Mouse (Mus musculus): Measurements from ENCODE around the gene Tceal8. TPM values are rescaled to one million over a fixed set of nuclear protein-coding genes. Genes with fewer than 3 reads are reported as not detected.
"Not testable (repeated sequence)": the region's sequence is repeated elsewhere in the genome, so short reads cannot be mapped to it uniquely, and the experiment has no call there.

Gene Tceal8
- polyA plus RNA-seq (2012; rRNA removed): 63.0 and 64.1 TPM in 2 replicates

DNA sequence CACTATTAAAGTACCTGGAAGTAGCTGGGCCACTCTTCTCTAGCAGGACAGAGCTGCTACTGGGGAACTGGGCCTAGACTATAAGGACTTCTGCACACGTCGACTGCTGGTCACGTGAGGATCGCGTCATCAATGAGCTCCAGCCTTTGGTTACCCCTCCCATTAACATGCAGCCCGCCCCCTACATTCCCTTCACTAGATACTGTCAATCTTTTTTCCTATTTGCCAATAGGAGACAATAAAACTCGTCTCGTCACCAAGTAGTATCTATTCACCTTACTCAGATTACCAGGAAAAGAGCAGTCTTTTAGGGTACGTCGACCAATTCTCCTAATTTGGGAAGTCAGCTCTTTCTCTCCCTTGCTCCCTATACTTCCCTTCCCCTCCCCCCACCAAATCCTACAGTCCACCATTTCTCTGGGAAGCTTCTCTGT is at the start of gene Tceal8:
TSS of gene Tceal8 (minus strand) at position 225 of the 434 bp plus-strand sequence.
- Histone ChIP-seq H3K4me3 (ENCODE audit: insufficient read depth, low read length) (peak within 1 kb of the TSS; percentile 78), H3K27ac (ENCODE audit: insufficient read depth, low read length) (peak within 1 kb of the TSS; percentile 64), H3K4me1 (ENCODE audit: control insufficient read depth, insufficient read depth, low read length) (no peaks in the 10 kb centered on the region)
- TF ChIP-seq CTCF (IDR thresholded peaks at IDR 0.05; ENCODE audit: extremely low read depth, insufficient read depth, low read length) (no peak), POLR2A (IDR thresholded peaks at IDR 0.05; ENCODE audit: extremely low read depth, insufficient read depth, low read length) (peak; percentile 94)

- Histone ChIP-seq H3K4me1 (ENCODE audit: control insufficient read depth, insufficient read depth, low read length) (no peaks in the 10 kb centered on the region), H3K4me3 (ENCODE audit: insufficient read depth, low read length) (no peak overlapping the region)
- TF ChIP-seq CTCF (IDR thresholded peaks at IDR 0.05; ENCODE audit: extremely low read depth, insufficient read depth, low read length) (no peak), POLR2A (IDR thresholded peaks at IDR 0.05; ENCODE audit: extremely low read depth, insufficient read depth, low read length) (no peak)
These were observed 44.2 kb upstream of the Tceal8 start for GRCm38 (mm10) chrX:136216303-136216702.

GRCm38 (mm10) chrX:136214729-136215677 is 42.9 kb upstream of the Tceal8 start, which contains the start of the genes Tceal7 and Bex1:
Tceal7 (plus strand) TSS chrX:136214779.
Bex1 (minus strand) TSS chrX:136215513.
- H3K4me3 ChIP-seq (ENCODE audit: insufficient read depth, low read length): peak within 1 kb of the TSS; percentile 57
- not testable (repeated sequence) for H3K4me1 ChIP-seq (ENCODE audit: control insufficient read depth, insufficient read depth, low read length); H3K27ac ChIP-seq (ENCODE audit: insufficient read depth, low read length)

More at GRCm38 (mm10) chrX:136216303-136216702, 44.2 kb upstream of the Tceal8 start:
- H3K27ac ChIP-seq (ENCODE audit: insufficient read depth, low read length): no peak overlapping the region

- Histone ChIP-seq H3K4me1 (ENCODE audit: control insufficient read depth, insufficient read depth, low read length) (no peaks in the 10 kb centered on the region), H3K27ac (ENCODE audit: insufficient read depth, low read length) (no peak overlapping the region), H3K4me3 (ENCODE audit: insufficient read depth, low read length) (no peak overlapping the region)
- TF ChIP-seq POLR2A (IDR thresholded peaks at IDR 0.05; ENCODE audit: extremely low read depth, insufficient read depth, low read length) (no peak), CTCF (IDR thresholded peaks at IDR 0.05; ENCODE audit: extremely low read depth, insufficient read depth, low read length) (no peak)
These were observed 41.3 kb upstream of the Tceal8 start for GRCm38 (mm10) chrX:136213396-136213795.

DNA sequence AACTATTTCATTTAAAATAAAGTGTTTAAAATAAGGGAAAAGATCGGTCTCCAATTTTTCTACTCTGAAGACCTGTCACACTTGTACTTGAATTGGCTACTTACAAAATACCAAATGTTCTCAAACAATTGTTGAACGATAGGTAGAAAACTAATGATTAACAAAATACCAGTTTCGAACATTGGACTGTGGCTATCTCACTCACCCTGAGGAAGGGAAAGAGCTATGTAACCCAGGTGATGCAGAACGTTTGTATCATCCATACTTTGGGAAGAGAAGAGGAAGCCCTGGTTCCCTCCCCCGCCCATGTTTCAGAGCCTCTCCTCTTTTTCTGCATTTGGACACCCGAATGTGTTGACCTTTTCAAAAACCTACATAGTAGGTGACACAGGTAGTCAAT is 32.3 kb upstream of the Tceal8 start:
- Histone ChIP-seq H3K4me3 (ENCODE audit: insufficient read depth, low read length) (no peak overlapping the region; the same call in 1 of the 2 replicates), H3K27ac (ENCODE audit: insufficient read depth, low read length) (no peak overlapping the region), H3K4me1 (ENCODE audit: control insufficient read depth, insufficient read depth, low read length) (peaks cover 2% of the 10 kb centered on the region; the same call in 1 of the 2 replicates)
- no peak for TF ChIP-seq CTCF (IDR thresholded peaks at IDR 0.05; ENCODE audit: extremely low read depth, insufficient read depth, low read length)
- TF ChIP-seq POLR2A (IDR thresholded peaks at IDR 0.05; ENCODE audit: extremely low read depth, insufficient read depth, low read length): no peak

GRCm38 (mm10) chrX:136203664-136204066 is 31.5 kb upstream of the Tceal8 start, which contains the start of gene Tceal5:
Tceal5 (minus strand) TSS chrX:136203876.
- TF ChIP-seq CTCF (IDR thresholded peaks at IDR 0.05; ENCODE audit: extremely low read depth, insufficient read depth, low read length) (no peak), POLR2A (IDR thresholded peaks at IDR 0.05; ENCODE audit: extremely low read depth, insufficient read depth, low read length) (peak; percentile 87; the same call in 1 of the 2 replicates)
- H3K27ac ChIP-seq (ENCODE audit: insufficient read depth, low read length): peak within 1 kb of the TSS; percentile 70
- H3K4me3 ChIP-seq (ENCODE audit: insufficient read depth, low read length): peak within 1 kb of the TSS; percentile 84
- H3K4me1 ChIP-seq (ENCODE audit: control insufficient read depth, insufficient read depth, low read length): peaks cover 2% of the 10 kb centered on the region; the same call in 1 of the 2 replicates

GRCm38 (mm10) chrX:136203257-136203656 is 31.1 kb upstream of the Tceal8 start:
- Histone ChIP-seq H3K4me3 (ENCODE audit: insufficient read depth, low read length) (peak overlapping the region; percentile 84), H3K27ac (ENCODE audit: insufficient read depth, low read length) (peak overlapping the region; percentile 70), H3K4me1 (ENCODE audit: control insufficient read depth, insufficient read depth, low read length) (peaks cover 2% of the 10 kb centered on the region; the same call in 1 of the 2 replicates)
- TF ChIP-seq CTCF (IDR thresholded peaks at IDR 0.05; ENCODE audit: extremely low read depth, insufficient read depth, low read length) (no peak), POLR2A (IDR thresholded peaks at IDR 0.05; ENCODE audit: extremely low read depth, insufficient read depth, low read length) (no peak)

DNA sequence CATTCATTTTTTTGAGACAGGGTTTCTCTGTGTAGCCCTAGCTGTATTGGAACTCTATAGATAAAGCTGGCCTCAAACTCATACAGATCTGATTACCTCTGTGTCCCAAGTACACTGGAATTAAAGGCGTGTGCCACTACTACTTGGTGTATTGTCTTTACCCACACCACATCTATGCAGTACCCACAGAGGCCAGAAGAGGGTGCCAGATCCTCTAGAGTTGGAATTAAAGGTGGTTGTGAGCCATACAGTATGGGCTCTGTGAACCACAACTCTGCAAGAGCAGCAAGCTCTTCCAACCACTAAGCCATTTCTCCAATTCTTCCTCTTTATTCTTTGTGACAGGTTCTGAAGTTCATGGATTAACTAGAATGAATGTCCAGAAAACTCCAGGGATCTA is 24.7 kb upstream of the Tceal8 start:
- Histone ChIP-seq H3K4me3 (ENCODE audit: insufficient read depth, low read length) (no peak overlapping the region), H3K27ac (ENCODE audit: insufficient read depth, low read length) (no peak overlapping the region), H3K4me1 (ENCODE audit: control insufficient read depth, insufficient read depth, low read length) (no peaks in the 10 kb centered on the region)
- TF ChIP-seq POLR2A (IDR thresholded peaks at IDR 0.05; ENCODE audit: extremely low read depth, insufficient read depth, low read length) (no peak), CTCF (IDR thresholded peaks at IDR 0.05; ENCODE audit: extremely low read depth, insufficient read depth, low read length) (peak; percentile 20)

- Histone ChIP-seq H3K27ac (ENCODE audit: insufficient read depth, low read length) (no peak overlapping the region), H3K4me3 (ENCODE audit: insufficient read depth, low read length) (no peak overlapping the region), H3K4me1 (ENCODE audit: control insufficient read depth, insufficient read depth, low read length) (no peaks in the 10 kb centered on the region)
- TF ChIP-seq CTCF (IDR thresholded peaks at IDR 0.05; ENCODE audit: extremely low read depth, insufficient read depth, low read length) (no peak), POLR2A (IDR thresholded peaks at IDR 0.05; ENCODE audit: extremely low read depth, insufficient read depth, low read length) (no peak)
These were observed 23.2 kb upstream of the Tceal8 start for GRCm38 (mm10) chrX:136195193-136195944.

All from cortical plate, adult 2 months (tissue).